Mouse (Mus musculus): ENCODE results near the gene Fbxo44. TPM values are rescaled to one million over a fixed set of nuclear protein-coding genes. Genes with fewer than 3 reads are reported as not detected.

Fbxo44 gene
- polyA plus RNA-seq, 1 experiment from 2014 or later: 13.4 TPM

DNA sequence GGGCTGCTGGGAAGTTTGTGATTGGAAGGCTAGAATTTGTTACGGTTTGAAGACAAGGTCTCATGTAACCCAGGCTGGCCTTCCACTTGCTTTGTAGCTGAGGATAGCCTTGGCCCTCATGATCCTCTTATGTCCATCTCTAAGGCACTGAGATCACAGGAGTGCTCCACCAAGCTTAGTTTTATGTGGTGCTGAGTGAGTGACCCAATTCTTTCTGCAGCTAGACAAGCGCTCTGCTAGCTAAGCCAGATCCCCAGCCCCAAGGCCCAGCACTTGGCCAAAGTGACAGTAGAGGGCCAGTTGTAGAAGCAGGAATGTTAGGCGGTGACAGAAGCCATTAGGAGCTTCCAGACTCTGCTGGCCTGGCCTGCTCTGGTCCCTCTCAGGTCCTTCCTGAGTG lies 56.1 kb downstream of the Fbxo44 start:
- WGBS: 76% methylated on average over 3 of the region's 3 CpGs
- H3K27me3 ChIP-seq: peaks cover 11% of the 10 kb centered on the region; the same call in 1 of the 2 replicates
- no peak overlapping the region for H3K4me2 ChIP-seq
- no peaks in the 10 kb centered on the region for H3K9me3 ChIP-seq
- H3K27ac ChIP-seq: no peak overlapping the region
- no peaks in the 10 kb centered on the region for H3K36me3 ChIP-seq
- no peak overlapping the region for H3K4me3 ChIP-seq
- no peak for ATAC-seq (ENCODE audit: borderline replicate concordance, extremely low read depth, low FRiP score, low TSS enrichment)
- H3K4me1 ChIP-seq: peaks cover 17% of the 10 kb centered on the region
- H3K9ac ChIP-seq: no peak overlapping the region

Small RNAs within 50 kb of the gene (microRNA-seq; reads per million reads assigned to microRNA genes)
- not detected for gene Mir7022

Other genes starting within 250 kb of the Fbxo44 start
- gene Plod1, start 223.7 kb downstream of the Fbxo44 start, polyA plus RNA-seq (2015; fragmentation: Nextera tagmentation; extraction: Ambion mirVana): 46.3 and 48.4 TPM in 2 replicates
- gene 2510039O18Rik, start 219.6 kb downstream of the Fbxo44 start, polyA plus RNA-seq (2015; fragmentation: Nextera tagmentation; extraction: Ambion mirVana): 15.4 and 17.0 TPM in 2 replicates
- 1.6 and 3.8 TPM in 2 replicates for gene Nppb, start 174.7 kb downstream of the Fbxo44 start, polyA plus RNA-seq (2015; fragmentation: Nextera tagmentation; extraction: Ambion mirVana)
- 72.2 and 157 TPM in 2 replicates for gene Nppa, start 159.8 kb downstream of the Fbxo44 start, polyA plus RNA-seq (2015; fragmentation: Nextera tagmentation; extraction: Ambion mirVana)
- gene Clcn6, start 121.7 kb downstream of the Fbxo44 start, polyA plus RNA-seq (2015; fragmentation: Nextera tagmentation; extraction: Ambion mirVana): 4.5 and 5.0 TPM in 2 replicates
- gene Mthfr, start 121.4 kb downstream of the Fbxo44 start, polyA plus RNA-seq (2015; fragmentation: Nextera tagmentation; extraction: Ambion mirVana): 18.9 and 21.1 TPM in 2 replicates
- gene Agtrap, start 72.5 kb downstream of the Fbxo44 start, polyA plus RNA-seq (2015; fragmentation: Nextera tagmentation; extraction: Ambion mirVana): 13.3 and 15.9 TPM in 2 replicates
- gene Mad2l2, start 30.1 kb downstream of the Fbxo44 start, polyA plus RNA-seq (2015; fragmentation: Nextera tagmentation; extraction: Ambion mirVana): 50.2 and 51.9 TPM in 2 replicates
- gene Draxin, start 29.8 kb downstream of the Fbxo44 start, polyA plus RNA-seq (2015; fragmentation: Nextera tagmentation; extraction: Ambion mirVana): 0.07 TPM in 1 of 2 replicates, not detected in the other
- 14.2 and 15.9 TPM in 2 replicates for gene Fbxo6, start 8.3 kb downstream of the Fbxo44 start, polyA plus RNA-seq (2015; fragmentation: Nextera tagmentation; extraction: Ambion mirVana)
- gene Fbxo2, start 139 bp upstream of the Fbxo44 start, polyA plus RNA-seq (2015; fragmentation: Nextera tagmentation; extraction: Ambion mirVana): 1.0 and 1.7 TPM in 2 replicates
- 0.10 and 0.14 TPM in 2 replicates for gene Disp3, start 127.5 kb upstream of the Fbxo44 start, polyA plus RNA-seq (2015; fragmentation: Nextera tagmentation; extraction: Ambion mirVana)